Mouse (Mus musculus) spleen, adult 2 months (tissue): ENCODE measurements around the gene Arid1b.

Source experiments
- CTCF ChIP-seq: fragments of 200-500 bp; IDR thresholded peaks from 2 replicates; pipeline ENCODE4 v1.5.1; 2011; ENCODE audit warnings: mild to moderate bottlenecking, inconsistent platforms; ENCODE audit not compliant: insufficient read depth, insufficient read length, insufficient replicate concordance; ENCODE audit errors: extremely low read depth
- POLR2A ChIP-seq: fragments of 200-500 bp; IDR thresholded peaks from 2 replicates; pipeline ENCODE4 v1.6.1; 2011; ENCODE audit warnings: low read depth, low read length, inconsistent platforms

DNA sequence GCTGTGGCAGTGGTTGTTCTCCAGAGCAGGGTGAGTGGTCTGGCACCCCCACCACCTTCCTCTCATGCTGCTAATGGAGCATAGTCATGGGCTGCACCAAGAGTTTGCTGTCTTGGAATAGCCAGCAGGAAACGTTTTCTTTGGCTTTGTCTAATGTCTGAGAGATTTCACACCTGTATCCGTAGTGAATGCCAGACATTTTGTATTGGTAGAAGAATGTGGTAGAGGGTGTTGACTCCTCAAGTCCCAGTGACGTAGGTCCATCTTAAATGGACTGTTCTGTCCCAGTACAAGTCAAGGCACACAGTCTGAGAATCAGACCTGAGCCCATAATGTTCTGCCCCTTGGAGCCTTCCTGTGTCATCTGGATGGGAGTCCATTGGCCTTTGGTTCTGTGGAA is 39.2 kb downstream of the Arid1b start:
- TF ChIP-seq CTCF (no peak), POLR2A (no peak)
